9 mouse cellular contexts compared by ENCODE assay signal in the genomic region with DNA sequence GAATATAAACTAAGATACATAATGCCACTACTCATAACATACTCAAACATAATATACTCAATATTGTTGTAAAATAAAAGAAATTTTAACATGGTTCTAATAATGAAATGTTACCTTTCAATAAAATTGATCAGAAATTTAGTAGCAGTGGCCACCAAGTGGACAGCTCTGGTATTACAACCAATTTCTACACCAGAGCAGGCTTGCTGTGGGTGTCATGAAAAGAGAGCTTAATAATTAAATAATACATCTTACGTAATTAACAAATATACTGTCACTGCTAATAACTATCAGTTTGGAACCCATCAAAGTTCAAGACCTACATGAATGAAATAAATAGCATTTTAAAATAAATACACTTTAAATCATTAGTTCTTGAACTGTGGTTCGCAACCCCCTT.
DNase-seq lines count a peak whose midpoint lies in the region; ATAC-seq and TF ChIP-seq lines count a peak whose summit lies in the region.
"Had no signal": no experiment of that assay in that cellular context is flagged by ENCODE, and none has a peak within 500 bp of the region (broad histone marks: within the 10 kb centered on the region; RNA-seq: fewer than 3 reads in every experiment).

No protein-coding gene starts in this region.

- no peaks in the 10 kb centered on the region for H3K9me3 ChIP-seq in midbrain, embryonic 16.5 days (replicated peaks; ENCODE audit: control insufficient read depth, low read length, poor library complexity, severe bottlenecking)
- no peaks in the 10 kb centered on the region for H3K9me3 ChIP-seq in midbrain, embryonic 15.5 days
- H3K9me3 ChIP-seq in lung, postnatal 0 days (ENCODE audit: low read length) = no peaks in the 10 kb centered on the region

- 71% methylated on average over 2 of the region's 2 CpGs for WGBS in midbrain, embryonic 16.5 days
- 71% methylated on average over 2 of the region's 2 CpGs for WGBS in midbrain, embryonic 15.5 days
- 64% methylated on average over 2 of the region's 2 CpGs for WGBS in lung, postnatal 0 days

- no peaks in the 10 kb centered on the region for H3K4me1 ChIP-seq in midbrain, embryonic 16.5 days (ENCODE audit: control insufficient read depth, insufficient read depth, low read length)
- H3K4me1 ChIP-seq in midbrain, embryonic 15.5 days = no peaks in the 10 kb centered on the region
- H3K4me1 ChIP-seq in lung, postnatal 0 days (ENCODE audit: insufficient read depth, low read depth, low read length) = no peaks in the 10 kb centered on the region

- peak; percentile 48; the same call in 1 of the 2 replicates for ATAC-seq in midbrain, embryonic 16.5 days
- ATAC-seq in midbrain, embryonic 15.5 days (replicated peaks) = no peak
- no peak for ATAC-seq in lung, postnatal 0 days

- H3K27ac ChIP-seq in midbrain, embryonic 16.5 days (ENCODE audit: low read length) = no peak overlapping the region
- H3K27ac ChIP-seq in midbrain, embryonic 15.5 days = no peak overlapping the region
- no peak overlapping the region for H3K27ac ChIP-seq in lung, postnatal 0 days (ENCODE audit: low read length)

- H3K4me2 ChIP-seq in midbrain, embryonic 16.5 days (ENCODE audit: low read length) = no peak overlapping the region
- H3K4me2 ChIP-seq in midbrain, embryonic 15.5 days = no peak overlapping the region
- H3K4me2 ChIP-seq in lung, postnatal 0 days (replicated peaks; ENCODE audit: low read depth, low read length) = no peak overlapping the region

- H3K9ac ChIP-seq in midbrain, embryonic 16.5 days (ENCODE audit: low read depth, low read length) = no peak overlapping the region
- no peak overlapping the region for H3K9ac ChIP-seq in midbrain, embryonic 15.5 days
- no peak overlapping the region for H3K9ac ChIP-seq in lung, postnatal 0 days (replicated peaks; ENCODE audit: low read depth)

- H3K4me3 ChIP-seq in midbrain, embryonic 16.5 days (ENCODE audit: low read depth, low read length) = no peak overlapping the region
- no peak overlapping the region for H3K4me3 ChIP-seq in midbrain, embryonic 15.5 days
- H3K4me3 ChIP-seq in lung, postnatal 0 days (ENCODE audit: low read depth, low read length) = no peak overlapping the region
- H3K4me3 ChIP-seq: myocyte had no signal

- DNase-seq in adrenal gland, adult 18-20 months (ENCODE audit: low spot score in 2 of 2) = peak; percentile 22 to 25
- DNase-seq in adrenal gland, postnatal 4 days (ENCODE audit: low spot score in 2 of 2) = no peak
- peak; percentile 24 to 67 for DNase-seq in cerebellum, postnatal 25 days
- DNase-seq in kidney, postnatal 10 days = peak; percentile 47
- peak; percentile 13 for DNase-seq in lung, postnatal 0 days (ENCODE audit: low spot score)
- peak; percentile 34 for DNase-seq in thymus, postnatal 4 days

- H3K27me3 ChIP-seq in midbrain, embryonic 16.5 days (ENCODE audit: control insufficient read depth, insufficient read depth, low read depth, low read length) = no peaks in the 10 kb centered on the region
- H3K27me3 ChIP-seq in midbrain, embryonic 15.5 days (replicated peaks) = no peaks in the 10 kb centered on the region
- no peaks in the 10 kb centered on the region for H3K27me3 ChIP-seq in lung, postnatal 0 days (replicated peaks; ENCODE audit: insufficient read depth, low read length)

- peak; percentile 62 for TF ChIP-seq CTCF in lung, postnatal 0 days (IDR thresholded peaks at IDR 0.05)

- TF ChIP-seq EP300 in lung, postnatal 0 days (IDR thresholded peaks at IDR 0.05) = no peak

- no peaks in the 10 kb centered on the region for H3K36me3 ChIP-seq in midbrain, embryonic 16.5 days (ENCODE audit: control insufficient read depth, insufficient read depth, low read length)
- no peaks in the 10 kb centered on the region for H3K36me3 ChIP-seq in midbrain, embryonic 15.5 days (replicated peaks)
- no peaks in the 10 kb centered on the region for H3K36me3 ChIP-seq in lung, postnatal 0 days (ENCODE audit: insufficient read depth, low read length)

Comparison
In these comparisons a context has a peak if more than half of its experiments do, and no peak if none do; other contexts are left out.
1. DNase-seq: peak in adrenal gland, adult 18-20 months (2 of 2), cerebellum, postnatal 25 days (2 of 2), kidney, postnatal 10 days (single experiment), lung, postnatal 0 days (single experiment) and thymus, postnatal 4 days (single experiment); none in adrenal gland, postnatal 4 days (0 of 2).